Mouse (Mus musculus) heart, embryonic 13.5 days (tissue): ENCODE results near the gene Ankfn1. TPM values are rescaled to one million over a fixed set of nuclear protein-coding genes. Genes with fewer than 3 reads are reported as not detected.

Source experiments
- ATAC-seq: fragments of 200-750 bp; cut with Nextera tagmentation; 2 replicates; pipeline ENCODE4 v1.8.0; 2017; ENCODE audit warnings: moderate TSS enrichment; ENCODE audit not compliant: insufficient number of reproducible peaks, low FRiP score, low TSS enrichment; ENCODE audit errors: extremely low read depth
- H3K27ac ChIP-seq: fragments of 300-500 bp; sonication (generic); replicated peaks from 2 replicates; pipeline ENCODE4 v1.5.1; 2015; ENCODE audit warnings: moderate library complexity, mild to moderate bottlenecking, inconsistent platforms
- H3K27me3 ChIP-seq: fragments of 300-500 bp; sonication (generic); replicated peaks from 2 replicates; pipeline ENCODE4 v1.6.1; 2015; ENCODE audit warnings: mild to moderate bottlenecking, inconsistent platforms
- H3K36me3 ChIP-seq: fragments of 300-500 bp; sonication (generic); 2 replicates; pipeline ENCODE4 v1.6.1; 2015; ENCODE audit warnings: mild to moderate bottlenecking, inconsistent platforms
- H3K4me1 ChIP-seq: fragments of 300-500 bp; sonication (generic); 2 replicates; pipeline ENCODE4 v1.6.1; 2015; ENCODE audit warnings: inconsistent platforms
- H3K4me2 ChIP-seq: fragments of 300-500 bp; sonication (generic); 2 replicates; pipeline ENCODE4 v1.6.1; 2015; ENCODE audit warnings: inconsistent platforms, mild to moderate bottlenecking, moderate library complexity
- H3K4me3 ChIP-seq: fragments of 300-500 bp; sonication (generic); 2 replicates; pipeline ENCODE4 v1.5.1; 2015; ENCODE audit warnings: moderate library complexity, mild to moderate bottlenecking, inconsistent platforms
- H3K9ac ChIP-seq: fragments of 300-500 bp; sonication (generic); 2 replicates; pipeline ENCODE4 v1.6.1; 2015; ENCODE audit warnings: inconsistent platforms, mild to moderate bottlenecking, moderate library complexity
- H3K9me3 ChIP-seq: fragments of 300-500 bp; sonication (generic); 2 replicates; pipeline ENCODE4 v1.6.1; 2016; ENCODE audit warnings: inconsistent platforms
- WGBS: fragments of 180-500 bp; shearing (Covaris S2); methylation state at CpG from one replicate; pipeline ENCODE4 v1.1.7; 2015; ENCODE audit warnings: mixed read lengths; 5-methylcytosine and 5-hydroxymethylcytosine counted together
- polyA plus RNA-seq: library from polyadenylated mRNA; unstranded; fragments of >200 nt; fragmentation: Nextera tagmentation; extraction: Ambion mirVana; gene quantifications from 2 replicates; pipeline ENCODE4 v1.2.1, GENCODE M21; 2015

The Ankfn1 gene
- polyA plus RNA-seq, 1 experiment from 2014 or later: 0.04 TPM

DNA sequence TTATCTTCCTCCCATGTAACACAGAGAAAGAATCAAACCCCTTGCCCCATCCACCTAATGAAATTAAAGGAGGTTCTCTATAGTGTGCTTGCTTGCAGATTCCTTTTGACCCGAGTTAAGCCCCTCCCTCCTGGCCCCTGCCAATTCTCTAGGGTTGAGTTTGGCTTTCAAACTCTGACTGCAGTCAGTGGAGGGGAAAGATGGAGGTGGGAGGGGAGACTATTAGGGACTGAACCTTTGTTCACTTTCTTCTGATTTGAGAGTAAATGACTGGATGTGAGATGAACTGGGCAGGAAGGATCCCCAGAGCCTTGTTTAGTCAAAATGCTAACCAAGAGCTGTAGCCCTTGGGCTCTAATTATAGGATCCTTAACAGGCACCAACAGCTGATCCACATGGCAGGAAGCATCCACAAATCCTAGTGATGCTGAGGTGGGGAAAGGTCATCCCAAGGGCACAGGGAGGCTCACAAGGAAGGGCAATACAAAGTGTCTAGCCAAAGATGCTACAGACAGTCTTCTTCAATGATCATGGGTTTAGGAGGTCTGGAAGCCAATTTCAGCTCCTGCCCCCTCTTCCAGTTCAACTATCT, 103.4 kb downstream of the Ankfn1 start:
- Histone ChIP-seq H3K4me2 (no peak overlapping the region), H3K9ac (no peak overlapping the region), H3K4me1 (0 out of 2 replicates have a peak, but pooled peaks cover 4% of the 10 kb centered on the region), H3K36me3 (no peaks in the 10 kb centered on the region), H3K27me3 (no peaks in the 10 kb centered on the region), H3K4me3 (no peak overlapping the region), H3K9me3 (no peaks in the 10 kb centered on the region), H3K27ac (no peak overlapping the region)
- 31% methylated on average over 1 of the region's 1 CpGs for WGBS
- no peak for ATAC-seq

DNA sequence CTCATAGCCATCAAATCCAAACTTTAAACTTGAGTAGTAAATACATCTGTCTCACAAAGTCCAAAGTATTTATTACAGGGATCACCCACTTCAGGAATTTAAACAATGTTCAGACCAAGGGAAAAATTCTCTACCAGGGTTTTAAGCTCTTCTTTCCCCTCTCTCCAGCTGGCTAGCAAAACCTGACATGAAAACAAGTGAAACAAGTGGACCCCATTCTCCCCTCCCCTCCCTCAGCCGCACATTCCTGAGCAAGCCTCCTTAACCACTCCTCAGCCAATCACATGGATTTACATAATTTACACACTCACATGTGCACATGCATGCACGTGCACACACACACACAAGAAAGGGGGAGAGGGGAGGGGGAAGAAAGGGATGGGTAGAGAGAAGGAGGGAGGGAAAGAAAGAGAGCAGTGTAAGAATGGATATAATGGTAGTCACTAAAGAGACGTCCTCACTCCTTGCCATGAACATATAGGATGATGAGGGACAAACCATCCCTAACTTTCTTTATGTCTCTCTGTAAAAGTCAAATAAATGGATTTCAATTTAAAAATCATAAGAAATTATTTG, 104.9 kb downstream of the Ankfn1 start:
- no peak overlapping the region for H3K4me2 ChIP-seq
- H3K36me3 ChIP-seq: no peaks in the 10 kb centered on the region
- 0 out of 2 replicates have a peak, but pooled peaks cover 4% of the 10 kb centered on the region for H3K4me1 ChIP-seq
- no peaks in the 10 kb centered on the region for H3K9me3 ChIP-seq
- no peaks in the 10 kb centered on the region for H3K27me3 ChIP-seq
- 54% methylated on average over 3 of the region's 3 CpGs for WGBS
- H3K9ac ChIP-seq: no peak overlapping the region
- no peak overlapping the region for H3K27ac ChIP-seq
- no peak overlapping the region for H3K4me3 ChIP-seq
- no peak for ATAC-seq

DNA sequence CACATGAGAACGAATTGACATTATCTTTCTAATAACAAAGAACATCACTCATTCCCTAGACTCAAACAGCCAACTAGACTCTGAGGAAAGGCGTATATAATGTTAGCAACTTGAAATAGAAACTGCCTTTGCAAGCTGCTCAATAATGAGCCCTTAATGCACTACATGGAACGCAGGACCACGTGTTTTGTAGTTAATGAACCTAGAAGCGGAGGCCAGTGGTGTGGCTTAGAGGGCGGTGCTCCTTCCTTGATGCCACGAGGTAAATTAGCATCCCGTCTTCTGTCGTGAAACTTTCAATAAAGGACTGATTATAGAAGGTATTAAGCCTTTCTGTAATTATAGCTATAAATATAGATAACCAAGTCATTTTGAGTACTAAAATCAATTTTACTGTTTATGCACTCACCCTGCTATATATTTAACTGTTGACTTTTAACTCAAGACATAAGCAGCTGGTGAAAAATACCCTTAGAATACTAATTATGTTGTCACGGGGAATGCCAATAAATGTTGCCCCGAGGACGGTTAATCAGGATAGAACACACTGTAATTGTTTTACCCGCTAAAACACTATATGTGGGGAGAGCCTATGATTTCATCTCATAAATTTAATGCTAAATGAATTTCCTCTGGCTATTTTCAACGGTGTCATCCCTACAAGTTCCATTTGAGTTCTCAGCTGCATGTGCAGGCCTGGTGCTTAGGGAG, 112.1 kb downstream of the Ankfn1 start:
- H3K36me3 ChIP-seq: no peaks in the 10 kb centered on the region
- ATAC-seq: no peak
- H3K4me3 ChIP-seq: no peak overlapping the region
- H3K9me3 ChIP-seq: no peaks in the 10 kb centered on the region
- H3K4me1 ChIP-seq: no peaks in the 10 kb centered on the region
- no peak overlapping the region for H3K4me2 ChIP-seq
- 81% methylated on average over 14 of the region's 14 CpGs for WGBS
- no peak overlapping the region for H3K9ac ChIP-seq
- H3K27ac ChIP-seq: no peak overlapping the region
- H3K27me3 ChIP-seq: no peaks in the 10 kb centered on the region

DNA sequence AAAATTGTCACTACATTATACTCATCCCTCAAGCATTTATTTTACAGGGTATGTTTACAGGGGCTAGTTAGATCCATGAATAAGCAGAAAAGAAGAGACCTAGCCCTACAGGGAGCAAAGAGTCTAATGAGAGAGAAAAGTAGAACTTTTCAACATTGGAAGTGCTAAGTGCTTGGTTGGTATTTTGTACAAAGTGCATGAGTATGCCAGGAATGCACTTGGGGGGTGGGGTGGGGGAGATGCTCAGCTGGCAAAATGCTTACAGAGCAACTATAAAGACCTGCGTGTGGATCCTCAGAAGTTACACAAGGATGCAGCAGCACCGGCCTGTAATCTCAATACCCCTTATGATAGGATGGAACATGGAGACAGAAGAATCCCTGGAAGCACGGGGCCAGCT, 118.4 kb downstream of the Ankfn1 start:
- H3K9ac ChIP-seq: no peak overlapping the region
- 48% methylated on average over 3 of the region's 3 CpGs for WGBS
- H3K27ac ChIP-seq: no peak overlapping the region
- no peaks in the 10 kb centered on the region for H3K27me3 ChIP-seq
- no peak overlapping the region for H3K4me3 ChIP-seq
- no peak overlapping the region for H3K4me2 ChIP-seq
- no peaks in the 10 kb centered on the region for H3K4me1 ChIP-seq
- H3K36me3 ChIP-seq: no peaks in the 10 kb centered on the region
- ATAC-seq: no peak
- H3K9me3 ChIP-seq: no peaks in the 10 kb centered on the region

- H3K4me2 ChIP-seq: no peak overlapping the region
- no peak overlapping the region for H3K4me3 ChIP-seq
- no peak overlapping the region for H3K27ac ChIP-seq
- H3K36me3 ChIP-seq: no peaks in the 10 kb centered on the region
- ATAC-seq: no peak
- no peaks in the 10 kb centered on the region for H3K4me1 ChIP-seq
- no peak overlapping the region for H3K9ac ChIP-seq
- H3K9me3 ChIP-seq: no peaks in the 10 kb centered on the region
- no peaks in the 10 kb centered on the region for H3K27me3 ChIP-seq
These were observed 120.9 kb downstream of the Ankfn1 start for GRCm38 (mm10) chr11:89656556-89656955.

GRCm38 (mm10) chr11:89635740-89636139, 141.7 kb downstream of the Ankfn1 start:
- Histone ChIP-seq H3K4me2 (no peak overlapping the region), H3K9ac (no peak overlapping the region), H3K27ac (no peak overlapping the region), H3K9me3 (peaks cover 6% of the 10 kb centered on the region; the same call in 1 of the 2 replicates), H3K4me3 (no peak overlapping the region), H3K4me1 (no peaks in the 10 kb centered on the region), H3K36me3 (no peaks in the 10 kb centered on the region), H3K27me3 (no peaks in the 10 kb centered on the region)
- WGBS: 82% methylated on average over 1 of the region's 1 CpGs
- ATAC-seq: no peak

DNA sequence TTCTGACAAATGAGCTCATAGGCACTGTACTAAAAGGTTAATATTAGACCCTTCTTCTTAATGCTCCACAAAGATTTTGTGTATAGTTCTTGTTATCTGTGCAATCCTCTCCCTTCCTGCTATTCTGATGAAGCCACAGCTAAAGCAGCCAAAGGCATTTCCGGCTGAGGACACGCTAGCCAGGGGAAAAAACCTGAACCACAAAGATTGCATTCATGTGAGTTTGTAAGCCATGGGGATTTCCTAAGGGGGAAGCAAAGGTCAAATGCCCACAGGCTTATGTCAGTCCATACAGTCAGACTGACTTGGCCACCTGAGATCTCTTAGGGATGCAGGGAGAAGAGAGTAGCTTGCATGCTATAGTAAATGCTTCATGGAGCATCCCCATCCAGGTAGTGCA, 146.1 kb downstream of the Ankfn1 start:
- no peak overlapping the region for H3K27ac ChIP-seq
- H3K9ac ChIP-seq: no peak overlapping the region
- no peaks in the 10 kb centered on the region for H3K36me3 ChIP-seq
- peaks cover 6% of the 10 kb centered on the region; the same call in 1 of the 2 replicates for H3K9me3 ChIP-seq
- H3K4me2 ChIP-seq: no peak overlapping the region
- H3K27me3 ChIP-seq: no peaks in the 10 kb centered on the region
- H3K4me1 ChIP-seq: peaks cover 10% of the 10 kb centered on the region
- ATAC-seq: no peak
- 77% methylated on average over 2 of the region's 2 CpGs for WGBS
- no peak overlapping the region for H3K4me3 ChIP-seq

DNA sequence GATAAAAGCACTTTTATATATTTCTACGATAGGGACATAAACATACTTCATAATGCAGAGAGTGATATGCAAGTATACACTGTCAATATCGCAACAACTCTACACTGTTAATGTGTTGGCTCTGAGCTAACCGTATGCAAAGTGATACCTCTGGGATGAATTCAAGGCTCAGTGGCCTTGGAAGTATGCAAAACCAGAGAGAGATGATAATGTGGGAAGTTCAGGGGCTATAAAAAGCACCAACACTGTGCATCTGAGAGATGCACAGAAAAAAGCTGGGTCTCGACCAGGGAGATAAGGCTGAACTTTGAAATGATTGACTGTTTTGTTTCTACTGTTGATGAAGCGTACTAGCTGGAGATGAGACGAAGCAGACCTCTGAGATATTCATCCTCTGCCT, 148.9 kb downstream of the Ankfn1 start:
- H3K36me3 ChIP-seq: no peaks in the 10 kb centered on the region
- H3K4me1 ChIP-seq: peaks cover 10% of the 10 kb centered on the region
- WGBS: 48% methylated on average over 6 of the region's 6 CpGs
- no peaks in the 10 kb centered on the region for H3K27me3 ChIP-seq
- H3K4me2 ChIP-seq: no peak overlapping the region
- peaks cover 6% of the 10 kb centered on the region; the same call in 1 of the 2 replicates for H3K9me3 ChIP-seq
- H3K27ac ChIP-seq: no peak overlapping the region
- no peak for ATAC-seq
- no peak overlapping the region for H3K9ac ChIP-seq
- H3K4me3 ChIP-seq: no peak overlapping the region

- H3K36me3 ChIP-seq: no peaks in the 10 kb centered on the region
- no peak overlapping the region for H3K4me2 ChIP-seq
- H3K4me1 ChIP-seq: peaks cover 10% of the 10 kb centered on the region
- no peak overlapping the region for H3K4me3 ChIP-seq
- H3K27ac ChIP-seq: no peak overlapping the region
- no peaks in the 10 kb centered on the region for H3K9me3 ChIP-seq
- H3K27me3 ChIP-seq: no peaks in the 10 kb centered on the region
- no peak overlapping the region for H3K9ac ChIP-seq
- no peak for ATAC-seq
These were observed 150.2 kb downstream of the Ankfn1 start for GRCm38 (mm10) chr11:89627232-89627631.

DNA sequence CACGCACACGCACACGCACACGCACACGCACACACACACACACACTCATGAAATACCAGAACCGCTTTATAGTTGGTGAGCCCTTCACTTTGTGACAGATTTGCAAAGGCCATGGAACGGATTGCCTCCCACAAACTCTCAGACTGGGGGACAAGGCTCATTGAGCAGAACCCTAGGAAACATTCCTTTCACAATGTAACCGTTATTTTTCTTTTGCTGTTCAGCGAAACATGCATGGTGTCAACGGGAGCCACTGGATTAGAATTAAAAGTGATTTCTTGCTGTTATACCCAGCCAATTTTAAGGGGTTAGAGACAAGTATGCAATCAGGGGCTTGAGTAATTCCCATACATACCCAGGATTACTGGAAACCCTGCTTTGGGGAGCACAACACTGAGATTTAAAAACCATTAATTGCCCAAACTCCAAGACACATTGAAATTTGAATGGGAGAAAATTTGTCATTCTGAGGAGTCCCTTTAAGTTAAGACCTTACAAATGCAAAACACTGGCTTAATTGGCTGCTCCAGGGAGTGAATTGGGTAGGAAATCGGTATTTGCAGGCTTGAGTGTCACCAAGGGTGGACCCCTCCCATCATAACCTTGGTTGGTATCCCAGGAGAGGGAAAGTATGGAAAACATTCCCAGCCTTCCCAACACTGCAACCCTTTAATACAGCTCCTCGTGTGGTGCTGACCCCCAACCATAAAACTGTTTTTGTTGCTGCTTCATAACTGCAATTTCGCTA, 153.6 kb downstream of the Ankfn1 start:
- Histone ChIP-seq H3K9me3 (no peaks in the 10 kb centered on the region), H3K27me3 (no peaks in the 10 kb centered on the region), H3K9ac (no peak overlapping the region), H3K27ac (no peak overlapping the region), H3K36me3 (no peaks in the 10 kb centered on the region), H3K4me2 (no peak overlapping the region), H3K4me1 (peaks cover 8% of the 10 kb centered on the region), H3K4me3 (no peak overlapping the region)
- 80% methylated on average over 13 of the region's 13 CpGs for WGBS
- ATAC-seq: no peak

- Histone ChIP-seq H3K4me2 (no peak overlapping the region), H3K27ac (no peak overlapping the region), H3K36me3 (no peaks in the 10 kb centered on the region), H3K27me3 (no peaks in the 10 kb centered on the region), H3K4me1 (no peaks in the 10 kb centered on the region), H3K9ac (no peak overlapping the region), H3K9me3 (no peaks in the 10 kb centered on the region), H3K4me3 (no peak overlapping the region)
- no peak for ATAC-seq
These were observed 157.5 kb downstream of the Ankfn1 start for GRCm38 (mm10) chr11:89619955-89620354.
